Mouse (Mus musculus) CD8-positive naive resting alpha-beta T cell, adult 2 months (primary cell): Measurements from ENCODE around the gene Zfp868.
A peak's percentile ranks its signal among the peaks of the same experiment; 100 is the strongest.
"Not testable (repeated sequence)": the region's sequence is repeated elsewhere in the genome, so short reads cannot be mapped to it uniquely, and the experiment has no call there.

ENCODE experiments used
- DNase-seq, 2 experiments: peaks; one replicate each; pipeline ENCODE4 v3.0.0; 2022; ENCODE audit warnings: low read depth in 2 of 2, low spot score in 2 of 2

The Zfp868 gene

DNA sequence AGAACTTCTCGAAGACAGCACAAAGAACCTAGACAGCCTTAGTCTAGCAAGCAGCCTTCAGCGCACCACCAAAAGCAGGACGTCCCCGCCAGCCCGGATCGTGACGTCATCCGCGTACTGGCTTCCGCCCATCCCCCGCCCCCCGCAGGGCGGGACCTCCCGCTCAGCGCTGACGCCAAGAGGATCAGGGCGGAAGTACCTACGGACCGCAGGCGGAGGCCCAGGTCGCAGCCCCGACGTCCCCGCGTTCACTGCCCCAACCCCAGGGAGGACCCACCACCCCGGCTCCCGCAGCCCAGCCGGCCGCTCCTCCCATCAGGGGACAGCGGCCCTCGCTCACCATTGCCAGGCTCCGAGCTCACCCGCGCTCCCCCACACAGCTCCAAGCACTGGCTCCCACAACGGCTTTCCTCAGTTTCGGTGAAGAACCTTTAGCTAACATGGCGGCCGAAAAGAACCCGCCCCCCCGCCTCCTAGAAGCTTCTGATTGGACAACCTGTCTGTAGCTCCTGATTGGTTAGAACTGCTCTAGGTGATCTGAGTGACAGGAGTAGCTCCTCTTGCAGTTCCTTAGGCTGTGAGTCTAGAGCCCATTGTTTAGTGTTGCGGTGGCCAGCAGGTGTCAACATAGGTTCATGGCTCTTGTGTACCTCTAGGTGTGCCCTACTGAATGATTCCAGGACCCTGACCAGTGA, at the start of gene Zfp868:
TSS of gene Zfp868 (minus strand) at position 454 of the 695 bp plus-strand sequence.
- peak; percentile 98 to 99 for DNase-seq

DNA sequence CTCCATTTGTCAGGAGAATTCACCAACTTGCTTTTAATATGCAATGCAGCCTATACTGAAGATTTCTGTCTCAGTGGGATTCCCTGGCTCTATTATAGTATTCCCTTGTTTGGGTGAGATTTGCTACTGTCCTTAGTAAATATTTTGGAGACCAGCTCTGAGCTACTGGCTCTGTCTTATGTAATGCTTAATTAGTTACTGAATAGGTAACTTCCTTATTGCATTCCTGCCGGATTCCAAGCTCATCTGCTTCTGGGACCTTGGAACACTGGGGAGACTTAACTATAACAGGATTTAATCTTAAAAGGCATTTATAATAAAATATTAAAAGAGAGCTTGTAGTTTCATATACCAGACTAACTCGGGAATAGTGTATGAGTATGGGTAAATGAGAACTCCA, 39.7 kb upstream of the Zfp868 start:
- not testable (repeated sequence) for DNase-seq

- DNase-seq = no peak
These were observed 35.9 kb upstream of the Zfp868 start for GRCm38 (mm10) chr8:69661294-69661693.

- peak; percentile 47 to 69 for DNase-seq
These were observed 29.1 kb upstream of the Zfp868 start, which contains the start of gene Zfp964 for GRCm38 (mm10) chr8:69654358-69654981. Gene Zfp964, plus strand, starts transcription at chr8:69654479.

DNA sequence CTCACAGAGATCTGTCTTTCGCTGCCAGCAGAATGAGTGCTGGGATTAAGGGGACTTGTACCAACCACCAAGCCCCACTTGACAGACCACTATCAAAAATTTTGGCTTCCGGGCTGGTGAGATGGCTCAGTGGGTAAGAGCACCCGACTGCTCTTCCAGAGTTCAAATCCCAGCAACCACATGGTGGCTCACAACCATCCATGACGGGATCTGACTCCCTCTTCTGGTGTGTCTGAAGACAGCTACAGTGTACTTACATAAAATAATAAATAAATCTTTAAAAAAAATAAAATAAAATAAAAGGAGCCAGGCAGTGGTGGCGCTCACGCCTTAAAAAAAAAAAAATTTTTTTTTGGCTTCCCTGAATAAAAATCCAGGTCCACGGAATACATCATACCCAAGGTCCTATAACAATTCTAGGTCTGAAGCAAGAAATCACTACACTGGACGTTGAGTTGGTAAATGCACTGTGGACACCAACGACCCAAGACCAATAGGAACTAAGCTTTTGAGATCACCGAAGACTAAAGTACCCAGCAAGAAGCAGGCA, 28.5 kb upstream of the Zfp868 start:
- DNase-seq = no peak

GRCm38 (mm10) chr8:69618078-69618477, 7.3 kb downstream of the Zfp868 start:
- DNase-seq = no peak

- peak in 1 of 2 experiments; percentile 9 for DNase-seq
These were observed 10.7 kb downstream of the Zfp868 start for GRCm38 (mm10) chr8:69614687-69615086.

DNA sequence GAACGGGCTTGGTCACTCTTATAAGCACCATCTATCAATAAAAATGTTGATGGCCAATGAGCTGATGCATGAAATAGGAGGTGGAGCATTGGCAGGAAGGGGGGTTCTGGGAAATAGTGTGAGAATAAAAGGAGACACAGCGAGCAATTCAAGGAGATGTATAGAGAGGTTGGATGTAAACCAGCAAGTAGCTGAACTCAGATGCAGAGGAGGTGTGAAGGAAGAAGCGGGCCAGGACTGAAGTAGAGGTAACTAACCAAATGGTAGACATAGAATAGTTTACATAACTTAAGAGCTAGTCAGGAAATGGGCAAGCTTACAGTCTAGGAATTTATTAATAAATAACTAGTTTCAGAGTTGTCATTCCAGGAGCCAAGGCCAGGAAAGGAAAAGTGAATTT, 27.8 kb downstream of the Zfp868 start:
- DNase-seq = not testable (repeated sequence)

DNA sequence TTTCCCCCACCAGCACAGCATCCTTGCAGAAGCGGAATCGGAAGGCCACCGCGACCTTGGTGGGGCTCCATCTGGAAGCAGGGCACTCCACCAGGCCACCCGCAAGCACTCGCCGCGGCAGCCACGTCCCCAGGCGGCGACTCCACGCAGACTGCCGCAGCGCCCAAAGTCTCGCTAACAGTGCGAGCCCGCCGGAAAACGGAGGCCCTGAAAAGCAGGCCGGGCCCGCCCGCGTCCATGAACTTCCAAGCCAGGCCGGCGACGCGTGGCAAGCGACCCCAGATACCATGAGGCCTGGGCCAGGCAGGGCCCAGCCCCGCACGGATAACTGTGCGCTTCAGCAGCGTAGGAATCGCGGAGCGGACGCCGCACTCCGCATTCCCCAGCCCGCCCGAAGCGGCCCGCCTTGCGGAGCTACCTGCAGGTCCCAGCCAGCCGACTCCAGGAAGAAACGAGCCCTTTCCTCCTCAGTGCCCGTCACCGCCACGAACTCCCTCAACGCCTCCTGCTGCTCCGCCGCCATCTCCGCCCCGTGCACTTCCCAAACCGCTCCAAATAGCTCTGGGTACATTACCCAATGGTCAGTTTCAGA, 40.6 kb downstream of the Zfp868 start:
- DNase-seq = no peak

DNA sequence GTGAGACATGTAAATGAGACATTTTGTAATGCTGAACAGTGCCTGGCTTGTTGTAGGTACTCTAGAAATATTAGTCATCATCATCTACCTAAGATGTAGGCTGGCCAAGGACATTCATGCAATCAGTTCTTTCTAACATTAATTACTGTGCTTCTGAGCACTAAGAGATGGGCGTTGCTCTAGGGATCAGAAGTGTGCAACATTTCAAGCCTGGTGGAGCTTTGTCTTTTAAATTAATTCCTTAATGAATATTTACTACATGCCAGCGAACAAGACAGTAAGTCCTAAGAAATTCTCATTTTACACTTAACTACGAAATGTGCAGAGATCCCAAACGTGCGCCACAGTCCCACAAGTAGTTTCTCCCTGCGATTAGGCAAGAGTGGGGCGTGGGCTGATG, 41.1 kb downstream of the Zfp868 start:
- DNase-seq = not testable (repeated sequence)
